Mouse (Mus musculus) liver, embryonic 16.5 days (tissue): Measurements from ENCODE around the gene Cmtr2. TPM values are rescaled to one million over a fixed set of nuclear protein-coding genes. Genes with fewer than 3 reads are reported as not detected.

Experiments used
- polyA plus RNA-seq: library from polyadenylated mRNA; unstranded; fragments of >200 nt; fragmentation: Nextera tagmentation; extraction: Ambion mirVana; gene quantifications from 2 replicates; pipeline ENCODE4 v1.2.1, GENCODE M21; 2015

The Cmtr2 gene
- polyA plus RNA-seq, 1 experiment from 2014 or later, result 2.6 TPM

Other genes starting within 250 kb of the Cmtr2 start
- 0.35 and 0.45 TPM in 2 replicates for gene Tat, start 225.2 kb upstream of the Cmtr2 start, polyA plus RNA-seq
- gene Chst4, start 175.9 kb upstream of the Cmtr2 start, polyA plus RNA-seq, result 0.09 TPM in 1 of 2 replicates, not detected in the other
- 1.3 and 1.4 TPM in 2 replicates for gene Zfp612, start 135.9 kb upstream of the Cmtr2 start, polyA plus RNA-seq
- gene Gm21964, start 114.5 kb upstream of the Cmtr2 start, polyA plus RNA-seq, result not detected in 2 replicates
- not detected in 2 replicates for gene Gm17720, start 112.9 kb upstream of the Cmtr2 start, polyA plus RNA-seq
- gene Calb2, start 47.5 kb upstream of the Cmtr2 start, polyA plus RNA-seq, result not detected in 2 replicates
- 0.11 and 0.13 TPM in 2 replicates for gene Hydin, start 51.3 kb downstream of the Cmtr2 start, polyA plus RNA-seq